Comparison of ENCODE assay signal across 8 mouse cellular contexts in the genomic region with DNA sequence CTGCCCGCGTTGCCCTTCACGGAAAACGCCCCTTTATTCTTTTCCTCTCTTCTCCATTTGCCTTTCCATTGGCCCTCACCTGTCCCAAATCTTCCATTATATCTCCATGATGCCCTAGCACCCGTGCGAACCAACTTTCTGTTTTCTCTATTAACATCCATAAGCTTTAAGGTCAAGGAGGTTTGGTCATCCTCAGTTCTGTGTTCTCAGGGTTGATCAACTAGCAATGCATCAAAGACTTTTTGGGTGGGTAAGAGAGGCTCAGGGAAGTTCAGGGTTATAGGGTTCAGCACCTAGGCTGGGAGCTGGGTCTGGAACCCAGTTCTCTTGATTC. TPM values are rescaled to one million over a fixed set of nuclear protein-coding genes. Genes with fewer than 3 reads are reported as not detected.
DNase-seq lines count a peak whose midpoint lies in the region; ATAC-seq and TF ChIP-seq lines count a peak whose summit lies in the region.

A gene (plus strand): TSS at position 301 of the 334 bp plus-strand sequence.

- DNase-seq in heart, adult 2 months, result no peak
- no peak for DNase-seq in heart, postnatal 25 days (ENCODE audit: low spot score)
- DNase-seq in CH12.LX (ENCODE audit: extremely low read depth), result no peak
- no peak for DNase-seq in hindbrain, embryonic 11.5 days (ENCODE audit: low spot score)
- DNase-seq in yolk sac, embryonic 10.5 days (ENCODE audit: low spot score), result no peak

- TF ChIP-seq RAD21 in CH12.LX (IDR thresholded peaks at IDR 0.05; ENCODE audit: low read depth, low read length), result no peak

- H3K27ac ChIP-seq in heart, adult 2 months, result no peak within 1 kb of the TSS
- no peak within 1 kb of the TSS for H3K27ac ChIP-seq in CH12.LX (ENCODE audit: insufficient read depth, low read depth)
- peak within 1 kb of the TSS; percentile 91 for H3K27ac ChIP-seq in hindbrain, embryonic 11.5 days (ENCODE audit: low read depth, low read length)
- H3K27ac ChIP-seq in liver, embryonic 12.5 days, result no peak within 1 kb of the TSS

- no peak for TF ChIP-seq EP300 in heart, adult 2 months (IDR thresholded peaks at IDR 0.05; ENCODE audit: insufficient read depth, low read depth, low read length)
- TF ChIP-seq EP300 in CH12.LX (IDR thresholded peaks at IDR 0.05; ENCODE audit: low read length), result no peak

- H3K36me3 ChIP-seq in heart, adult 2 months (ENCODE audit: control insufficient read depth, insufficient read depth, low read length), result no peaks in the 10 kb centered on the region
- no peaks in the 10 kb centered on the region for H3K36me3 ChIP-seq in CH12.LX (replicated peaks in 1 of 2; ENCODE audit: control insufficient read depth in 1 of 2, insufficient read depth in 1 of 2, low read length in 1 of 2)
- H3K36me3 ChIP-seq in hindbrain, embryonic 11.5 days (ENCODE audit: control insufficient read depth, insufficient read depth, low read length), result no peaks in the 10 kb centered on the region
- no peaks in the 10 kb centered on the region for H3K36me3 ChIP-seq in liver, embryonic 12.5 days

- no peak for TF ChIP-seq POLR2A in heart, adult 2 months (IDR thresholded peaks at IDR 0.05; ENCODE audit: insufficient read depth, low read depth, low read length)
- TF ChIP-seq POLR2A in CH12.LX (IDR thresholded peaks at IDR 0.05; ENCODE audit: low read depth, low read length), result no peak

- intact Hi-C loops in heart, adult 2 months (cut with DNase I), result no loop called here
- intact Hi-C loops in heart, postnatal 25 days (cut with DNase I), result no loop called here

- peaks cover 5% of the 10 kb centered on the region for H3K27me3 ChIP-seq in heart, adult 2 months (ENCODE audit: control insufficient read depth, insufficient read depth, low read length)
- H3K27me3 ChIP-seq in CH12.LX (replicated peaks), result peaks cover 94% of the 10 kb centered on the region
- peaks cover 7% of the 10 kb centered on the region for H3K27me3 ChIP-seq in hindbrain, embryonic 11.5 days (ENCODE audit: control insufficient read depth, insufficient read depth, low read length)
- peaks cover 81% of the 10 kb centered on the region for H3K27me3 ChIP-seq in liver, embryonic 12.5 days (replicated peaks)

- H3K9me3 ChIP-seq in CH12.LX (replicated peaks; ENCODE audit: low read length), result no peaks in the 10 kb centered on the region
- H3K9me3 ChIP-seq in hindbrain, embryonic 11.5 days (ENCODE audit: control insufficient read depth, low read length), result no peaks in the 10 kb centered on the region
- no peaks in the 10 kb centered on the region for H3K9me3 ChIP-seq in liver, embryonic 12.5 days (replicated peaks)

- no peak for ATAC-seq in hindbrain, embryonic 11.5 days (ENCODE audit: low FRiP score)
- ATAC-seq in liver, embryonic 12.5 days, result no peak
- no peak for ATAC-seq in monocyte, adult 5-6 weeks (replicated peaks; ENCODE audit: insufficient number of reproducible peaks, low FRiP score, low TSS enrichment, poor library complexity, severe bottlenecking)
- no peak for ATAC-seq in megakaryocyte-erythroid progenitor cell, adult 5-6 weeks (replicated peaks; ENCODE audit: low FRiP score, low TSS enrichment, poor library complexity, severe bottlenecking)

- no peaks in the 10 kb centered on the region for H3K4me1 ChIP-seq in heart, adult 2 months (ENCODE audit: control insufficient read depth, insufficient read depth, low read length)
- H3K4me1 ChIP-seq in CH12.LX (ENCODE audit: control insufficient read depth in 1 of 2, insufficient read depth in 2 of 2), result peaks cover 5 to 8% of the 10 kb centered on the region in 2 experiments; a peak in 3 of 4 replicates
- H3K4me1 ChIP-seq in hindbrain, embryonic 11.5 days (replicated peaks; ENCODE audit: control insufficient read depth, insufficient read depth, low read length), result peaks cover 8% of the 10 kb centered on the region
- peaks cover 22% of the 10 kb centered on the region for H3K4me1 ChIP-seq in liver, embryonic 12.5 days

- 25% methylated on average over 6 of the region's 6 CpGs for WGBS in heart, adult 2 months
- WGBS in hindbrain, embryonic 11.5 days, result 22% methylated on average over 6 of the region's 6 CpGs
- WGBS in liver, embryonic 12.5 days (ENCODE audit: insufficient replicate concordance), result 22% methylated on average over 6 of the region's 6 CpGs

- no peaks in the 10 kb centered on the region for H3K79me2 ChIP-seq in heart, adult 2 months (replicated peaks; ENCODE audit: control insufficient read depth, insufficient read depth, low read length)
- no peaks in the 10 kb centered on the region for H3K79me2 ChIP-seq in CH12.LX (replicated peaks; ENCODE audit: control insufficient read depth, extremely low read depth, insufficient read depth, poor library complexity, severe bottlenecking)

- no peak within 1 kb of the TSS for H3K9ac ChIP-seq in heart, adult 2 months (ENCODE audit: low read depth, low read length)
- no peak within 1 kb of the TSS for H3K9ac ChIP-seq in CH12.LX (ENCODE audit: insufficient read depth, low read depth)
- peak within 1 kb of the TSS; percentile 66 for H3K9ac ChIP-seq in hindbrain, embryonic 11.5 days (ENCODE audit: low read depth, low read length)
- no peak within 1 kb of the TSS for H3K9ac ChIP-seq in liver, embryonic 12.5 days

- no peak for TF ChIP-seq CTCF in heart, adult 2 months (IDR thresholded peaks at IDR 0.05)
- TF ChIP-seq CTCF in CH12.LX (conservative IDR thresholded peaks at IDR 0.05 in 1 of 2, IDR thresholded peaks at IDR 0.05 in 1 of 2; ENCODE audit: low read depth in 2 of 2, low read length in 2 of 2), result no peak

- peak within 1 kb of the TSS; percentile 65 for H3K4me2 ChIP-seq in CH12.LX (ENCODE audit: insufficient read depth, low read depth, poor library complexity, severe bottlenecking)
- peak within 1 kb of the TSS; percentile 90 for H3K4me2 ChIP-seq in hindbrain, embryonic 11.5 days (replicated peaks; ENCODE audit: low read depth, low read length)
- peak within 1 kb of the TSS; percentile 67 for H3K4me2 ChIP-seq in liver, embryonic 12.5 days

- dilution Hi-C loops in CH12.LX (cut with MboI; ENCODE audit: extremely low pct_ligation_motif_present, extremely low pct_unique_long_range_greater_than_20kb, low sequenced_read_pairs), result no loop called here

- peak within 1 kb of the TSS; percentile 18; the same call in 1 of the 2 replicates for H3K4me3 ChIP-seq in heart, adult 2 months
- no peak within 1 kb of the TSS for H3K4me3 ChIP-seq in CH12.LX (replicated peaks in 1 of 3; ENCODE audit: low read depth in 2 of 3, low read length in 2 of 3, poor library complexity in 1 of 3)
- H3K4me3 ChIP-seq in hindbrain, embryonic 11.5 days (ENCODE audit: low read depth, low read length), result peak within 1 kb of the TSS; percentile 47
- H3K4me3 ChIP-seq in liver, embryonic 12.5 days, result peak within 1 kb of the TSS; percentile 46

- in situ Hi-C loops in CH12.LX (cut with MboI; ENCODE audit: low pct_ligation_motif_present, low pct_unique_long_range_greater_than_20kb, low sequenced_read_pairs), result loop anchor here (25.0 kb wide), 1 partner anchor 813 kb away; a partner anchor contains a TSS

TF ChIP-seq in CH12.LX, 34 proteins besides CTCF, POLR2A, EP300 and RAD21:
- TF ChIP-seq ZKSCAN1 (IDR thresholded peaks at IDR 0.05; ENCODE audit: borderline replicate concordance, low read depth, low read length), result no peak
- no peak for TF ChIP-seq ZC3H11A (IDR thresholded peaks at IDR 0.05; ENCODE audit: low read depth, low read length)
- TF ChIP-seq ELF1 (IDR thresholded peaks at IDR 0.05; ENCODE audit: low read depth, low read length), result no peak
- TF ChIP-seq ZNF384 (IDR thresholded peaks at IDR 0.05; ENCODE audit: low read depth, low read length), result no peak
- TF ChIP-seq CHD2 (IDR thresholded peaks at IDR 0.05; ENCODE audit: low read length), result no peak
- TF ChIP-seq RCOR1 (conservative IDR thresholded peaks at IDR 0.05; ENCODE audit: low read depth, low read length), result no peak
- no peak for TF ChIP-seq MAX (IDR thresholded peaks at IDR 0.05; ENCODE audit: low read length)
- no peak for TF ChIP-seq USF2 (conservative IDR thresholded peaks at IDR 0.05; ENCODE audit: low read depth, low read length)
- TF ChIP-seq UBTF (IDR thresholded peaks at IDR 0.05; ENCODE audit: low read depth, low read length), result no peak
- TF ChIP-seq GABPA (IDR thresholded peaks at IDR 0.05; ENCODE audit: insufficient replicate concordance, low read depth, low read length), result no peak

RNA-seq across cellular contexts. Expression of the gene that starts here (rescaled TPM):
- total RNA-seq in heart, adult 2 months (2021), result under 1 TPM; 0.39 to 0.44 TPM
- polyA plus RNA-seq in heart, adult 2 months (2012; rRNA removed), result 0.43 and 0.85 TPM in 2 replicates
- total RNA-seq in heart, postnatal 25 days (2021), result under 1 TPM; 0.31 to 0.87 TPM
- total RNA-seq in CH12.LX (2012; rRNA removed) (0.04 and 0.13 TPM in 2 replicates), CH12.LX (2014; rRNA removed) (not detected in 2 replicates)
- polyA plus RNA-seq in CH12.LX (2012; ENCODE audit: insufficient read length, low read depth), result 0.07 TPM in 1 of 2 replicates, not detected in the other
- 146 and 150 TPM in 2 replicates for polyA plus RNA-seq in hindbrain, embryonic 11.5 days (2014; fragmentation: Nextera tagmentation; extraction: Ambion mirVana)
- 0.81 and 1.4 TPM in 2 replicates for polyA plus RNA-seq in liver, embryonic 12.5 days (2016; fragmentation: Nextera tagmentation; extraction: Ambion mirVana)
- 0.48 TPM in 1 of 3 replicates, not detected in the others for total RNA-seq in monocyte, adult 5-6 weeks (2017)
- total RNA-seq in megakaryocyte-erythroid progenitor cell, adult 5-6 weeks (2014; fragmentation: Nextera tagmentation), result not detected in 2 replicates
- total RNA-seq in megakaryocyte-erythroid progenitor cell, adult 5-6 weeks (2017), result 0.27 and 1.4 TPM in 2 replicates

Comparison
In these comparisons a context has a peak if more than half of its experiments do, and no peak if none do; other contexts are left out.
1. RNA of the gene that starts here (polyA plus RNA-seq): 146 to 150 TPM in hindbrain, embryonic 11.5 days; 0.81 to 1.4 TPM in liver, embryonic 12.5 days, 0.43 to 0.85 TPM in heart, adult 2 months and 0.07 TPM in CH12.LX; every median in the first group is over 10 times any median in the second.
2. H3K4me3 ChIP-seq: peak in heart, adult 2 months (single experiment), hindbrain, embryonic 11.5 days (single experiment) and liver, embryonic 12.5 days (single experiment); none in CH12.LX (0 of 3).
3. Peak in every context shown above with its lines, with median percentiles within 50 percentile points of each other: H3K4me2 ChIP-seq.